Mouse (Mus musculus): ENCODE data around the gene Oxct2b.

GRCm38 (mm10) chr4:123076928-123077327 lies 39.1 kb upstream of the Oxct2b start:
- TF ChIP-seq FLI1 (IDR thresholded peaks at IDR 0.05; ENCODE audit: low read length) (no peak), GATA1 (IDR thresholded peaks at IDR 0.05; ENCODE audit: borderline replicate concordance, low read length) (no peak)

Data from megakaryocyte, embryonic 14.5 days (primary cell).